Mouse (Mus musculus) intestine, embryonic 15.5 days (tissue): ENCODE data around the gene Gsg1l2. TPM values are rescaled to one million over a fixed set of nuclear protein-coding genes. Genes with fewer than 3 reads are reported as not detected.

Source experiments
- ATAC-seq: fragments of 200-750 bp; cut with Nextera tagmentation; 2 replicates; pipeline ENCODE4 v1.8.0; 2017; ENCODE audit warnings: moderate TSS enrichment, moderate library complexity
- H3K27ac ChIP-seq: fragments of 300-500 bp; sonication (generic); 2 replicates; pipeline ENCODE4 v1.5.1; 2015; ENCODE audit warnings: mild to moderate bottlenecking, inconsistent platforms
- H3K27me3 ChIP-seq: fragments of 300-500 bp; sonication (generic); replicated peaks from 2 replicates; pipeline ENCODE4 v1.6.1; 2015; ENCODE audit warnings: inconsistent platforms
- H3K36me3 ChIP-seq: fragments of 300-500 bp; sonication (generic); 2 replicates; pipeline ENCODE4 v1.6.1; 2015; ENCODE audit warnings: inconsistent platforms
- H3K4me1 ChIP-seq: fragments of 300-500 bp; sonication (generic); replicated peaks from 2 replicates; pipeline ENCODE4 v1.6.1; 2015; ENCODE audit warnings: inconsistent platforms
- H3K4me2 ChIP-seq: fragments of 300-500 bp; sonication (generic); replicated peaks from 2 replicates; pipeline ENCODE4 v1.6.1; 2015; ENCODE audit warnings: mild to moderate bottlenecking, inconsistent platforms
- H3K4me3 ChIP-seq: fragments of 300-500 bp; sonication (generic); replicated peaks from 2 replicates; pipeline ENCODE4 v1.5.1; 2015; ENCODE audit warnings: inconsistent platforms
- H3K9ac ChIP-seq: fragments of 300-500 bp; sonication (generic); 2 replicates; pipeline ENCODE4 v1.6.1; 2015; ENCODE audit warnings: inconsistent platforms
- H3K9me3 ChIP-seq: fragments of 300-500 bp; sonication (generic); 2 replicates; pipeline ENCODE4 v1.6.1; 2016; ENCODE audit warnings: inconsistent platforms
- WGBS: fragments of 180-500 bp; shearing (Covaris S2); methylation state at CpG from one replicate; pipeline ENCODE4 v1.1.7; 2015; 5-methylcytosine and 5-hydroxymethylcytosine counted together
- polyA plus RNA-seq: library from polyadenylated mRNA; unstranded; fragments of >200 nt; fragmentation: Nextera tagmentation; extraction: Ambion mirVana; gene quantifications from 2 replicates; pipeline ENCODE4 v1.2.1, GENCODE M21; 2015

Gene Gsg1l2
- 0.24 TPM in 1 of 2 replicates, not detected in the other for polyA plus RNA-seq

DNA sequence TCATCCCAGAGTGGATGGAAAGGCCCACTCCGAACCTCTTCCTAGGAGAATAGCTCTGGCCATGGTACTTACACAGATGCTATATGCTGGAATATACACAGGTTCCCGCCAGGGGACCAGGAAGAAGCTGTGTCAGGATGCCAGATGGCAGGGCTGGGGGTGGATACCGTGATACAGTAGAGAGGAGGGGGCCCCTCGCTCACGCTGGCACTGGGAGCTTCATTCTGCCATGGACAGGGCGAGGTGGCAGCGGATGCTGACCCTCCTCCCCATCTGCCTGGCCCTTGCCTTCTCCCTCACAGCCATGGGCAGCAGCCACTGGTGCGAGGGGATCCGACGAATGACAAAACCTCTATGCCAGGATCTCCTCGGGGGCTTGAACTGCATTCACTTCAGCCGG lies at the start of gene Gsg1l2:
Gsg1l2 (plus strand) TSS at position 230 of the 400 bp plus-strand sequence.
- Histone ChIP-seq H3K9me3 (no peaks in the 10 kb centered on the region), H3K4me1 (no peaks in the 10 kb centered on the region), H3K27me3 (no peaks in the 10 kb centered on the region), H3K9ac (no peak within 1 kb of the TSS), H3K36me3 (no peaks in the 10 kb centered on the region), H3K27ac (no peak within 1 kb of the TSS), H3K4me3 (no peak within 1 kb of the TSS), H3K4me2 (no peak within 1 kb of the TSS)
- WGBS, result 85% methylated on average over 12 of the region's 12 CpGs
- no peak for ATAC-seq

DNA sequence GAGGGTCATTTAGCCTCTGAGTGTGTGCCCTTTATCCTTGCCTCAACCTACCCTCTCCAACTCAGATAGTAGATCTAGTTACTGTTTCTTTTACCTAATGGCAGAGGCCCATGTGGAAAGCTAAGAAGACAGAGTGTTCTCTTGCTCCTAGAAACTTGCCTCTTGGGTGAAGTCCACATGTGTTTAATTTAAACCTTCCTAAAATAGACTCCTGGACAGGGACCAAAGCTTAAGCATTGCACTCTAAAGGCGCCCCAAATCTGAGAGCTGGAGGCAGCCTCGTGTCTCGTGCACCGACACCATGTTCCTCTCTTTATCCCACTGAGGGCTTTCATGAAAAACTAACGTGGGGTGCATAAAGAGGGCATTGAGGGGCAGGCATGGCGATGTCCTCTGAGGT lies 47.3 kb upstream of the Gsg1l2 start:
- Histone ChIP-seq H3K36me3 (no peaks in the 10 kb centered on the region), H3K9ac (no peak overlapping the region), H3K9me3 (no peaks in the 10 kb centered on the region), H3K4me1 (no peaks in the 10 kb centered on the region), H3K4me3 (no peak overlapping the region), H3K27ac (no peak overlapping the region), H3K27me3 (no peaks in the 10 kb centered on the region), H3K4me2 (no peak overlapping the region)
- no peak for ATAC-seq
- WGBS, result 65% methylated on average over 6 of the region's 6 CpGs

DNA sequence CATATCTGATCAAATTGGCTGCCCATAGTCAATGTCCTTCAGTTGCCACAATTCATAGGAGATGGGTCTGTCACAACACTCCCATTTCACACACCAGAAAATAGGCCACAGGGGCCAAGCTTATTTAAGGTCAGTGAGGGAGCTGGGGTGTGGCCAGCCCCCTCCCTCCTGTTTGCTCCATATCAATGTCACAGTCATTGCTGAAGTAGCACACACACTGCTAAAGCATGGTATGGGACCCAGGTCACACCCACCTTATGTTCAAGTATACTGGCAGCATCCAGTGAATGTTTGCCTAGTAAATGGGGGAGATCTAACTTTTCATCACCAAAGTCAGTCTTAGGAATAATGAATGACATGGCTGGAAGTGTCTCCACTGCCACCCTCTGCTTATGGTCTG lies 45.7 kb upstream of the Gsg1l2 start:
- no peaks in the 10 kb centered on the region for H3K4me1 ChIP-seq
- no peaks in the 10 kb centered on the region for H3K36me3 ChIP-seq
- H3K9me3 ChIP-seq, result no peaks in the 10 kb centered on the region
- no peaks in the 10 kb centered on the region for H3K27me3 ChIP-seq
- H3K4me2 ChIP-seq, result no peak overlapping the region
- no peak overlapping the region for H3K4me3 ChIP-seq
- no peak overlapping the region for H3K27ac ChIP-seq
- H3K9ac ChIP-seq, result no peak overlapping the region
- no peak for ATAC-seq

DNA sequence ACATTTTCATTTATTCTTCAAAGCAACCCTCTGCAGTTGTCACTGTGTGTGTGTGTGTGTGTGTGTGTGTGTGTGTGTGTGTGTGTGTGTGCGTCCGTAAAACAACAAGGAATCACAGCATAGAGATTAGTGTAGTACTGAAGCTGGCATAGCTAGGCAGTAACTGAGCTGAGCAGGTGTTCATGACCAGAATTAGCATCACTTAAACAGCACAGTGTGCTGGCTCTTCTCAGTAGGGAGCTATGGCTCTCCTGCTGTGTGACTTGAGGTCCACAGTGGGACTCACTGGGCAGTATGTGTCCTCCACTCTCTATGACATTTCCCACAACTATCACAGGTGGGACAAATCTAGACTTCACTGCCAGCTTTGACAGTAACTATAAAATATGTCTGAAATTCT lies 43.4 kb upstream of the Gsg1l2 start:
- Histone ChIP-seq H3K4me2 (no peak overlapping the region), H3K9ac (no peak overlapping the region), H3K27me3 (no peaks in the 10 kb centered on the region), H3K36me3 (no peaks in the 10 kb centered on the region), H3K4me1 (no peaks in the 10 kb centered on the region), H3K27ac (no peak overlapping the region), H3K4me3 (no peak overlapping the region), H3K9me3 (no peaks in the 10 kb centered on the region)
- WGBS, result 100% methylated on average over 2 of the region's 2 CpGs
- no peak for ATAC-seq

DNA sequence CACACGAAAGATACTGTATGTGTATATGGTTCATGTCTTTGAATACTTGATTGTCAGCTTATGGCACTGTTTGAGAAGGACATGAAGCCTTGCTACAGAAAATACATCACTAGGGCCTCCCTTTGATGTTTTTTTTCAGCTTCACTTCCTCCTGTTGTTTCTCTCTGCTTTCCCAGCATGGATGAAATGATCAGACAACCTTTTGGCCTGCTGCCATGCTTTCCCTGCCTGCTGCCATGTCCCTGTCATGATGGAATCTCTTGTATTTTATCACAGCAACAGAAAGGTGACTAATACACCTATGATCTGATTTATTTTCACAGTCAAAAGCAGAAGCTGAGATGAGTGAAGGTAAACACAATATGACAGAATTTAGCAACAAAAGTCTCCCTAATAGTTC lies 40.7 kb upstream of the Gsg1l2 start:
- H3K36me3 ChIP-seq, result no peaks in the 10 kb centered on the region
- H3K4me3 ChIP-seq, result no peak overlapping the region
- 74% methylated on average over 1 of the region's 1 CpGs for WGBS
- H3K27ac ChIP-seq, result no peak overlapping the region
- ATAC-seq, result no peak
- H3K9me3 ChIP-seq, result no peaks in the 10 kb centered on the region
- no peak overlapping the region for H3K4me2 ChIP-seq
- no peak overlapping the region for H3K9ac ChIP-seq
- H3K27me3 ChIP-seq, result no peaks in the 10 kb centered on the region
- H3K4me1 ChIP-seq, result no peaks in the 10 kb centered on the region

DNA sequence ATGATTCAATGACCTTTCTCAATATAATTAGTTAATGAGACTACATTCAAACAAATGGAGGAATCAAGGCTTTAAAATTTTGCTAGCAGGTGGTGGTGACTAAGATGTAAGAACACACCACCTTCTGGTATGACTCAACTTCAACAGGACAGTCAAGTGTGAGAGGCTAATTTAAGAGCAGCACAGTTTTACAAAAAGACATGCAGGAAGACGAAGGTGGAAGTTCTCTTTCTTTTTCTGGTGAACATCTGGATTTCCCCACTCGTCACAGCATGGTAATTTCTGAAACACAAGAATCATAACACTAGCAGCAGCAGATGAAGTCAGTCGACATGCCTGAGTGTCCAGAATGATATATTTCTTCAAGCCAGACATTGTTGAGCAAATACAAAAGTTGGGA lies 39.8 kb upstream of the Gsg1l2 start:
- no peak for ATAC-seq

DNA sequence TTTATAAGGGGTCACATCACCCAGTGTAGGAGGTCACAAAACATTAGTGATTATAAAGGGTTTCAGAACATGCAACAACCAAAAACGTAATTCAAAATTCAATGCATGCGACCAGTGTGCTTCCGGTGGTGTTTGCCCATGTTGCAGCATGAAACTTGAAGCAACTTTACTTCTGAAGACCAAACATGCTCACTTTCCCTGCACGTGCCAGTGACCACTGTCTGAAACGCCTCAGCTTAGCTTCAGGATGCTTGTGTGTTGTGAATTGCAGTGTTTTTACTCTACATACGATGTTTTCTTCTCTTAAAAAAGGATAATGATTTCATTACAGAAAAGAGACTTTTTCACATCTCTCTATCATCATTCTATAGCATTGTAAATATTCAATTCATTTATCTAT lies 36.1 kb upstream of the Gsg1l2 start:
- no peaks in the 10 kb centered on the region for H3K9me3 ChIP-seq
- no peak for ATAC-seq
- 71% methylated on average over 6 of the region's 6 CpGs for WGBS

More for the DNA sequence above, 39.8 kb upstream of the Gsg1l2 start:
- Histone ChIP-seq H3K4me1 (no peaks in the 10 kb centered on the region), H3K36me3 (no peaks in the 10 kb centered on the region), H3K27me3 (no peaks in the 10 kb centered on the region), H3K4me2 (no peak overlapping the region), H3K27ac (no peak overlapping the region), H3K9ac (no peak overlapping the region), H3K4me3 (no peak overlapping the region), H3K9me3 (no peaks in the 10 kb centered on the region)
- 51% methylated on average over 3 of the region's 3 CpGs for WGBS

DNA sequence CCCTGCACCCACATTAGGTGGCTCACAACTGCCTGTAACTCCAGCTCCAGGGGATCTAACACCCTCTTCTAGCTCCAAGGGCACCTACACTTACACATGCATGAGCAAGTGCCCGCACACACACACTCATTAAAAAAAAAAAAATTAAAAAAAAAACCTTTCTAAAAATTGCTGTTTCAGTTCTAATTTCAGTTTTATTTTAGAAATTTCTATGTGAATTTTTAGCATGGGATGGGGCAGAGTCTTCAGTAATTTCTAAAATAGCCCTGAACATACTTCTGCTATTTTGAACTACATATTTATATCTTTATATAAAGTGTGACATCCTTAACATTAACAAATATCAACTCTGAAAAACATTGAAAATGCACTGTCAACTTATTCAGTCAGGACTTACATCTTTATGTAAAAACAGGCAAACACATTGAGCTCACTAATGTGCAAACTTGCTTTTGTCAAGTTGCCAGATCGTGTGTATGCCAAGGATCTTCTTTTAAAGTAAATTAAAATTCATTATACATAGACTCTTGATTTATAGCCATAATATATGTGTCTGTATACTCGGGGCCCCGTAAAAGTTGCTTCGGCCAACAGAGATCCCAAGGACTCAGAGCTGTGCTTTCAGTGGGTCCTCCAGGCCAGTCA lies 35.4 kb upstream of the Gsg1l2 start:
- no peak overlapping the region for H3K9ac ChIP-seq
- ATAC-seq, result no peak
- no peak overlapping the region for H3K4me3 ChIP-seq
- H3K4me2 ChIP-seq, result no peak overlapping the region
- H3K4me1 ChIP-seq, result no peaks in the 10 kb centered on the region
- H3K27me3 ChIP-seq, result no peaks in the 10 kb centered on the region
- 48% methylated on average over 5 of the region's 5 CpGs for WGBS
- H3K36me3 ChIP-seq, result no peaks in the 10 kb centered on the region
- H3K9me3 ChIP-seq, result no peaks in the 10 kb centered on the region
- no peak overlapping the region for H3K27ac ChIP-seq

More for the DNA sequence above, 36.1 kb upstream of the Gsg1l2 start:
- no peak overlapping the region for H3K4me2 ChIP-seq
- no peaks in the 10 kb centered on the region for H3K36me3 ChIP-seq
- no peak overlapping the region for H3K27ac ChIP-seq
- H3K27me3 ChIP-seq, result no peaks in the 10 kb centered on the region
- no peak overlapping the region for H3K9ac ChIP-seq
- H3K4me3 ChIP-seq, result no peak overlapping the region
- no peaks in the 10 kb centered on the region for H3K4me1 ChIP-seq

DNA sequence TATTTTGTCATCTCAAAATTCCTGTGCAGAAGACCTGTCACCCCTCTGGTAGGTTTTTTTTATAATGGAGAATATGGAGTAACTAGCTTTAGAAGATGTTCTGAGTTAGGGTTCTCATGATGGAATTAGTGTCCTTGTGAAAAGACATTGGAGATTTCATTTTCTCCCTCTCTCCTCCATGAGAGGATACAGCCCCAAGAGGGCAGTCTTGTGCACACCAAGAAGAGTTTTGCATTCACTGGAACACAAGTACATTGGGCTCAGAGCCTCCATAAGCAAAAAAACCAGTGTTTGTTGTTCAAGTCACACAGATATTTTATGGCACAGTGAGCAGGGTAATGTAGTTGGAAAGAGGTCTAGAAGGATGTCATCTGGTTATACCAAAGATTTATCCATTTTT lies 32.8 kb upstream of the Gsg1l2 start:
- H3K27me3 ChIP-seq, result no peaks in the 10 kb centered on the region
- no peaks in the 10 kb centered on the region for H3K9me3 ChIP-seq
- H3K27ac ChIP-seq, result no peak overlapping the region
- no peaks in the 10 kb centered on the region for H3K36me3 ChIP-seq
- H3K9ac ChIP-seq, result no peak overlapping the region
- ATAC-seq, result no peak
- no peaks in the 10 kb centered on the region for H3K4me1 ChIP-seq
- H3K4me2 ChIP-seq, result no peak overlapping the region
- H3K4me3 ChIP-seq, result no peak overlapping the region

DNA sequence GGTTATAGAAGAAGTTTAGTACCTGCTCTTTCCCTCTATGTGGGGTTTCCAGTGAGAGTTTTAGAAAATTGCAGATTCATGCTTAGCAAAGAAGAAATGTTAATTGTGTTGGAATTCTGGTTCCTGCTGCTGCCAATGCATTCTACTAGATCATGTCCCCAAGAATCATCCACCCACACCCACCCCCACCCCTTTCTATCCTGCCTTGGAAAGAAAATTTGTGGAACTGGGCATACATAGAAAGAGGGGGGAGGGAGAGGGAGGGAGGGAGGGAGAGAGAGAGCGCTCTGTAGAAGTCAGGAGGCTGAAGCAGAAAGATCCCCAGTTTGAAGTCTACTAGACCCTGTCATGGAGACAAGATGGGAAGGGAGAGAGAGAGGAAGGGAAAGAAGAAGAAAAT lies 18.1 kb upstream of the Gsg1l2 start:
- Histone ChIP-seq H3K27me3 (no peaks in the 10 kb centered on the region), H3K36me3 (no peaks in the 10 kb centered on the region), H3K4me3 (no peak overlapping the region), H3K9me3 (no peaks in the 10 kb centered on the region), H3K4me1 (no peaks in the 10 kb centered on the region), H3K9ac (no peak overlapping the region), H3K27ac (no peak overlapping the region), H3K4me2 (no peak overlapping the region)
- no peak for ATAC-seq
- 90% methylated on average over 1 of the region's 1 CpGs for WGBS

DNA sequence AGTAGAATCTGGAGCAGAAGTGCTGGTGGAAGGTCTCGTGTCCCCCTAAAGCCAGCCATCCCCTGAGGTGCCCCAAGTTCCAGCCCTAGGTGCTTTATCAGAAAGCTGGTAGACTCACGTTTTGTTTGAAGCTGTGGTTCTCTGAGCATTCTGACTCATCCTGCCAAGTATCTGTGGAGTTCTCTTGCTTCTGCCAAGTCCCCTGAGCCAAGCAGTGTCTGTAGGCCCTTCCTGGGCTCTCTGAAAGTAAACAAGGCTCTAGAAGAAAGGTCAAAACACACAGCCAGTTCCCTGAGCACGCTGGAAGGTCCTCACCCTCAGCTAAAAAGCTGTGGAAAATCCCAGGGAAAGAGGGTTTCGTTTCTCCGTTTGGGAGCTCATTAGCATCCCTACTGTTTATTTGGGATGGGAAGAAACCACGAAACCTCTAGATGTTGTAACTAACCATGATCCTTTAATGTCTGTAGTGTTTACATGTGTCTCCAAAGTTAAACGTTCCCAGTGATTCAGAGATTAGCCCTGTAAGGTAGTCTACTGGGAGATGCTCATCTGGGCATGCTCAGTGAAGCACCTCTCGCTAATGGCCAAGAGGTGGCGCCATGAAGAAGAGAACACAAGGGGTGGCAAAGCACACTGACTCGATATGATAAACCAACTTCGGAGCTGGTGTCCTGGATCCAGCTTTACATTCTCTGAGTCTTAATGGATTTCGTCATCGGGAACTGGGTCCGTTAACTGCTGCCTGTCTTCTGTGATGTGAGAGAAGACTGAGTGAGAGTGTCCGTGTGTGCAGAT lies 16.8 kb upstream of the Gsg1l2 start:
- no peak overlapping the region for H3K9ac ChIP-seq
- H3K27ac ChIP-seq, result no peak overlapping the region
- no peak overlapping the region for H3K4me3 ChIP-seq
- no peak overlapping the region for H3K4me2 ChIP-seq
- no peak for ATAC-seq
- H3K36me3 ChIP-seq, result no peaks in the 10 kb centered on the region
- WGBS, result 62% methylated on average over 15 of the region's 15 CpGs
- no peaks in the 10 kb centered on the region for H3K27me3 ChIP-seq
- H3K4me1 ChIP-seq, result no peaks in the 10 kb centered on the region
- H3K9me3 ChIP-seq, result no peaks in the 10 kb centered on the region

DNA sequence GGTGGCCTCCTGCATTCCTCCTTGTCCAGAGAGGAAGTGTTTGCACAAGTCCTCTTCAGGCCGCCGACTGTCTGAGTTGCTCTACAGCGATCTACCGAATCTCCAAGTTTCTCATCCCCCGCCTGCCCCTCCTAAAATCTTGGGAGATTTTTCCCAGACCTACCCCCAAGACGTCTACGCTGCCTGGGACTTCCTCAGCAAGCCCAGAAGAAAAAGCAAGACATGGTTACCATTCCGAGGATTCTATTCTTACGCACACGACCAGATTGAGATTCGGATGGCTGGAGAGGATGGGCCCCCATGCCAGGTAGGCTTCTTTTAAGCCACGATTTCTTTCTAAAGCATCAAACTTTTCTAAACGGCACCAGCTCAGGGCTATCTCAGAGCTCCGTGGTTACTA lies 3.4 kb upstream of the Gsg1l2 start, which contains the start of gene Glp2r:
Glp2r (minus strand) TSS at position 101 of the 400 bp plus-strand sequence.
- Histone ChIP-seq H3K4me2 (peak within 1 kb of the TSS; percentile 35), H3K9ac (no peak within 1 kb of the TSS), H3K9me3 (no peaks in the 10 kb centered on the region), H3K36me3 (no peaks in the 10 kb centered on the region), H3K4me3 (0 out of 2 replicates have a peak within 1 kb of the TSS, but pooled peaks have one; percentile 3), H3K27ac (peak within 1 kb of the TSS; percentile 51), H3K27me3 (no peaks in the 10 kb centered on the region), H3K4me1 (peaks cover 5% of the 10 kb centered on the region; the same call in 1 of the 2 replicates)
- 0 out of 2 replicates have a peak, but pooled peaks have one; percentile 39 for ATAC-seq
- WGBS, result 47% methylated on average over 14 of the region's 14 CpGs

DNA sequence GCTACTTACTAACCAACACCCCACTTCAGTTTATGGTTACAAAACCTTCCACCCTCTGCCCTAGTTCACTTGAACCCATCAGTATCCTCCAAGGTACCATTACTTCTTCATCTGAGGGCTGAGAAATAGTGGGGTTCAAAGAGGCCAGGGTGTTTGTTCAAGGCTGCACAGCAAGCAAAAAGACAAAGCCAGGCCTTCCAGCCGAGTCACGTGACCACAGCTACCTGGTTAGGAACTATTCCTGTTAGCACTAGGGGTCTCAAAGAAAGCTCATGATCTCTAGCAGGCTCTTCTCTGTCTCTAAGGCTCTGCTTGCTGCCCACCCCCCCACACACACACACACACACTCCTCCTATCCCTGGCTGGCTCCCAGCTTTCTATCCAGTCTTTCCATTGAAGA lies 2.7 kb upstream of the Gsg1l2 start:
- no peak overlapping the region for H3K4me2 ChIP-seq
- no peak overlapping the region for H3K9ac ChIP-seq
- no peak overlapping the region for H3K4me3 ChIP-seq
- ATAC-seq, result no peak
- H3K27me3 ChIP-seq, result no peaks in the 10 kb centered on the region
- H3K36me3 ChIP-seq, result no peaks in the 10 kb centered on the region
- H3K9me3 ChIP-seq, result no peaks in the 10 kb centered on the region
- no peak overlapping the region for H3K27ac ChIP-seq
- peaks cover 5% of the 10 kb centered on the region; the same call in 1 of the 2 replicates for H3K4me1 ChIP-seq
- 77% methylated on average over 2 of the region's 2 CpGs for WGBS
